Mouse (Mus musculus): ENCODE results near the gene Fgf4. TPM values are rescaled to one million over a fixed set of nuclear protein-coding genes. Genes with fewer than 3 reads are reported as not detected.
A peak's percentile ranks its signal among the peaks of the same experiment; 100 is the strongest.

The Fgf4 gene
- not detected for total RNA-seq (2021)
- long read RNA-seq, experiment 1, result 0 reads
- long read RNA-seq, experiment 2, result 0 reads

GRCm38 (mm10) chr7:144847067-144847466 lies at the start of gene Fgf4:
TSS of gene Fgf4 (plus strand) at chr7:144847367.
- DNase-seq, result no peak
- intact Hi-C loops (cut with DNase I), result no loop called here

- intact Hi-C loops (cut with DNase I), result loop anchor here (1.0 kb wide), 1 partner anchor 97 kb away; no protein-coding TSS in a partner anchor
- peak in 1 of 2 experiments; percentile 26 for DNase-seq
Observed at GRCm38 (mm10) chr7:144798471-144798870, 48.7 kb upstream of the Fgf4 start.

- intact Hi-C loops (cut with DNase I), result no loop called here
Observed at GRCm38 (mm10) chr7:144807036-144807435, 40.1 kb upstream of the Fgf4 start.

GRCm38 (mm10) chr7:144807976-144808577 lies 39.1 kb upstream of the Fgf4 start:
- no peak for DNase-seq
- intact Hi-C loops (cut with DNase I), result no loop called here

More at GRCm38 (mm10) chr7:144807036-144807435, 40.1 kb upstream of the Fgf4 start:
- no peak for DNase-seq

- intact Hi-C loops (cut with DNase I), result no loop called here
- DNase-seq, result no peak
Observed at GRCm38 (mm10) chr7:144811521-144811920, 35.6 kb upstream of the Fgf4 start.

GRCm38 (mm10) chr7:144821901-144822300 lies 25.3 kb upstream of the Fgf4 start:
- DNase-seq, result no peak
- intact Hi-C loops (cut with DNase I), result no loop called here

GRCm38 (mm10) chr7:144823988-144824387 lies 23.2 kb upstream of the Fgf4 start:
- DNase-seq, result peak; percentile 41 to 64
- intact Hi-C loops (cut with DNase I), result no loop called here

- intact Hi-C loops (cut with DNase I), result no loop called here
- DNase-seq, result no peak
Observed at GRCm38 (mm10) chr7:144828369-144828768, 18.8 kb upstream of the Fgf4 start.

- no peak for DNase-seq
- intact Hi-C loops (cut with DNase I), result no loop called here
Observed at GRCm38 (mm10) chr7:144837891-144838488, 9.2 kb upstream of the Fgf4 start, which contains the start of gene Fgf3. TSS of gene Fgf3 (plus strand) at chr7:144838083.

GRCm38 (mm10) chr7:144838522-144839503 lies 8.4 kb upstream of the Fgf4 start:
- DNase-seq, result peak in 1 of 2 experiments; percentile 6
- intact Hi-C loops (cut with DNase I), result no loop called here

- intact Hi-C loops (cut with DNase I), result loop anchor here (1.0 kb wide), 1 partner anchor 50 kb away; the partner anchor contains the start of gene Fgf15
Observed at GRCm38 (mm10) chr7:144846158-144846557, 1.0 kb upstream of the Fgf4 start.

GRCm38 (mm10) chr7:144851321-144851720 lies 4.2 kb downstream of the Fgf4 start:
- DNase-seq, result no peak
- intact Hi-C loops (cut with DNase I), result no loop called here

More at GRCm38 (mm10) chr7:144846158-144846557, 1.0 kb upstream of the Fgf4 start:
- peak; percentile 37 to 64 for DNase-seq

- intact Hi-C loops (cut with DNase I), result no loop called here
- no peak for DNase-seq
Observed at GRCm38 (mm10) chr7:144854966-144855365, 7.8 kb downstream of the Fgf4 start.

- no peak for DNase-seq
- intact Hi-C loops (cut with DNase I), result no loop called here
Observed at GRCm38 (mm10) chr7:144857158-144857557, 10.0 kb downstream of the Fgf4 start.

GRCm38 (mm10) chr7:144857826-144858342 lies 10.7 kb downstream of the Fgf4 start:
- no peak for DNase-seq
- intact Hi-C loops (cut with DNase I), result no loop called here

GRCm38 (mm10) chr7:144858702-144859101 lies 11.5 kb downstream of the Fgf4 start:
- intact Hi-C loops (cut with DNase I), result no loop called here
- DNase-seq, result no peak

- DNase-seq, result no peak
- intact Hi-C loops (cut with DNase I), result no loop called here
Observed at GRCm38 (mm10) chr7:144861056-144861768, 14.0 kb downstream of the Fgf4 start.

- intact Hi-C loops (cut with DNase I), result no loop called here
- peak in 1 of 2 experiments; percentile 14 for DNase-seq
Observed at GRCm38 (mm10) chr7:144861769-144862070, 14.6 kb downstream of the Fgf4 start.

- intact Hi-C loops (cut with DNase I), result no loop called here
- DNase-seq, result no peak
Observed at GRCm38 (mm10) chr7:144862126-144862525, 15.0 kb downstream of the Fgf4 start.

GRCm38 (mm10) chr7:144862712-144863111 lies 15.5 kb downstream of the Fgf4 start:
- intact Hi-C loops (cut with DNase I), result no loop called here
- DNase-seq, result no peak

Measured in heart, postnatal 14 days (tissue).